Mouse (Mus musculus) myocyte (in vitro differentiated cells): ENCODE data around the gene Isyna1.

Experiments
- E2F4 ChIP-seq: IDR thresholded peaks from one replicate; pipeline ENCODE4 v1.6.1; 2011; ENCODE audit warnings: mild to moderate bottlenecking, control low read depth, moderate library complexity; ENCODE audit not compliant: insufficient read depth
- MAX ChIP-seq: IDR thresholded peaks from one replicate; pipeline ENCODE4 v1.6.1; 2011; ENCODE audit warnings: low read depth, mild to moderate bottlenecking, control low read depth
- MYOD1 ChIP-seq, 3 experiments: IDR thresholded peaks; one replicate each; pipeline ENCODE4 v1.6.1; 2011; ENCODE audit warnings: control low read depth in 2 of 3, low read depth in 2 of 3, mild to moderate bottlenecking in 2 of 3, moderate library complexity in 1 of 3; ENCODE audit not compliant: insufficient read length in 2 of 3, control insufficient read depth in 1 of 3
- POLR2A ChIP-seq: IDR thresholded peaks from one replicate; pipeline ENCODE4 v1.6.1; 2011; ENCODE audit warnings: low read depth, mild to moderate bottlenecking, control low read depth, moderate library complexity; ENCODE audit not compliant: insufficient read length
- SRF ChIP-seq: IDR thresholded peaks from one replicate; pipeline ENCODE4 v1.6.1; 2011; ENCODE audit warnings: low read depth; ENCODE audit not compliant: control insufficient read depth, insufficient read length
- TCF12 ChIP-seq: IDR thresholded peaks from one replicate; pipeline ENCODE4 v1.6.1; 2011; ENCODE audit warnings: mild to moderate bottlenecking, control low read depth; ENCODE audit not compliant: poor library complexity, insufficient read depth, severe bottlenecking
- USF1 ChIP-seq: IDR thresholded peaks from one replicate; pipeline ENCODE4 v1.6.1; 2011; ENCODE audit warnings: low read depth, mild to moderate bottlenecking, control low read depth, moderate library complexity

DNA sequence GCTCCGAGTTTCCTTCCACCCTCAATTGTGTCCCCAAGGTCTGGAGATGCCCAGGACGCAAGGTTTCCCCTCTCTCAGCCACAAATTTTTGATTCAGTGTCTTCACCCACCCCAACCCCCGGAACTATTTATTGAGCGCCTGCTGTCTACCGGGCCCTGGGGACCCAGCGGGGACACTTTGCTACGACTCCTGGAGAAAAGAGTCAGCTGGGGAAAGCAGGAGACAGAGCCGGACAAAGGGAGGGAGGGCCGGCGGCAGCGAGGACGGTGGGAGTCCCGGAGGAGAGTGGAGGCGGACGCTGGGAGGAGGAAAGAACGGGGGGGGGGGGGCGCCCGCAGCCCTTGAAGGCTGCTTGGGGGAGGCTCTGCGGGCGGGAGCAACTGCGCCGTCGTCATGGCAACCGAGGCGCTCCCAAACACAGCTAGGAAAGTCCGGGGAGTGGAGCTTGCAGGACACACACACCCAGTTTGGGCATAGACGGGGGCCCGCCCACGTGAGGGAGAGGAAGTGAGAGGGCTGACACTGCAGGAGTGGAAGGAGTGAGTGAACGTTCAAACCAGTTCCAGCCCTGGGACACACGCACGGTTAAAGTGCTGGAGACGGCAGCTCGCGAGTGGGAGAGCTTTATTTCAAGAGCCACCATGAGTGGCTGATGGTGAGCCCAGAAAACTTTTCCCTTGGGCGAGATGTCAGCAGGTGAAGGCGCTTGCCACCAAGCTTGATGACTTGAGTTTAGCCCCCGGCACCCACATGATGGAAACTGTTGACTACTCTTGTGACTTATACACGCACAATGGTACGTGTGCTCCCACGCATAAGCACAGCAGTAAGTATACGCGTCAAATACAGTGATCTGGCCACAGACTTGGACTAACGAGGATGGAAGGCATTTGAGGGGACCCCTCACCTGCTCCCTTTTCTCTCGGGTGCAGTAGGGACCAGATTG lies 15.9 kb downstream of the Isyna1 start:
- peak; percentile 50 for TF ChIP-seq USF1
- TF ChIP-seq MYOD1 (IDR thresholded peaks at IDR 0.05; ENCODE audit: control insufficient read depth in 1 of 3, insufficient read length in 2 of 3, low read depth in 2 of 3), result no peak
- TF ChIP-seq MAX, result no peak
- TF ChIP-seq POLR2A, result no peak
- TF ChIP-seq E2F4, result no peak
- TF ChIP-seq TCF12, result no peak
- peak; percentile 85 for TF ChIP-seq SRF
